Mouse (Mus musculus): ENCODE results near the gene Btbd7. TPM values are rescaled to one million over a fixed set of nuclear protein-coding genes. Genes with fewer than 3 reads are reported as not detected.

Btbd7 gene
- polyA plus RNA-seq, 1 experiment from 2014 or later, result 19.3 TPM

- H3K4me3 ChIP-seq (replicated peaks), result peak overlapping the region; percentile 89
- peak overlapping the region; percentile 93 for H3K27ac ChIP-seq (replicated peaks)
- H3K4me2 ChIP-seq (replicated peaks), result peak overlapping the region; percentile 66
- peak overlapping the region; percentile 68 for H3K9ac ChIP-seq
- ATAC-seq (ENCODE audit: insufficient number of reproducible peaks, low FRiP score, low TSS enrichment, low read depth), result peak; percentile 82; the same call in 1 of the 2 replicates
- peaks cover 23% of the 10 kb centered on the region for H3K4me1 ChIP-seq
- 1% methylated on average over 46 of the region's 46 CpGs for WGBS
- no peaks in the 10 kb centered on the region for H3K9me3 ChIP-seq (replicated peaks)
- no peaks in the 10 kb centered on the region for H3K27me3 ChIP-seq
- H3K36me3 ChIP-seq, result no peaks in the 10 kb centered on the region
Measured at GRCm38 (mm10) chr12:102757055-102757688, 121.1 kb downstream of the Btbd7 start.

DNA sequence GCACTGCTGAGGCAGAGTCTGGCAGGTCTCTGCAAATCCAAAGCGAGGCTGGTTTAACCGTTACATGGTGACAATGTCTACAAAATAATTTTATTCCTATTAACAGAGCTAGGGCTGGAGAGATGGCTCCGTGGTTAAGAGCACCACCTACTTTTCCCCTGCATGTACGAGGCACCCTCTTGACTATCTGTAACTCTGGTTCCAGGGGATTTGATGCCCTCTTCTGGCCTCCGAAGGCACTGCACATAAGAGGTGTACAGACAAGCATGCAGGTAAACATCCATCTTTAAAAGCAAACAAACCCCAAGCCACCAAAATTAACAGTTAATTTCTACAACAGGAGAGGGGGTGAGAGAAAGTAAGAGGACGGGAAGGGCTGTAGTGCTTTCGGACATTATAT, 122.0 kb downstream of the Btbd7 start:
- Histone ChIP-seq H3K4me1 (peaks cover 23% of the 10 kb centered on the region), H3K27me3 (no peaks in the 10 kb centered on the region), H3K4me3 (replicated peaks) (peak overlapping the region; percentile 89), H3K36me3 (no peaks in the 10 kb centered on the region), H3K27ac (replicated peaks) (no peak overlapping the region), H3K9ac (no peak overlapping the region), H3K4me2 (replicated peaks) (peak overlapping the region; percentile 66), H3K9me3 (replicated peaks) (no peaks in the 10 kb centered on the region)
- no peak for ATAC-seq (ENCODE audit: insufficient number of reproducible peaks, low FRiP score, low TSS enrichment, low read depth)
- WGBS, result 79% methylated on average over 7 of the region's 7 CpGs

- Histone ChIP-seq H3K9ac (no peak overlapping the region), H3K27ac (replicated peaks) (no peak overlapping the region), H3K9me3 (replicated peaks) (no peaks in the 10 kb centered on the region), H3K4me3 (replicated peaks) (no peak overlapping the region), H3K27me3 (no peaks in the 10 kb centered on the region), H3K36me3 (0 out of 2 replicates have a peak, but pooled peaks cover 7% of the 10 kb centered on the region), H3K4me1 (peaks cover 9% of the 10 kb centered on the region), H3K4me2 (replicated peaks) (no peak overlapping the region)
- 83% methylated on average over 3 of the region's 3 CpGs for whole genome bisulfite sequencing
- no peak for ATAC-seq (ENCODE audit: insufficient number of reproducible peaks, low FRiP score, low TSS enrichment, low read depth)
Measured at GRCm38 (mm10) chr12:102748256-102748655, 130.0 kb downstream of the Btbd7 start.

- Histone ChIP-seq H3K9ac (no peak overlapping the region), H3K4me3 (replicated peaks) (peak overlapping the region; percentile 86; the same call in 1 of the 2 replicates), H3K27ac (replicated peaks) (no peak overlapping the region), H3K27me3 (no peaks in the 10 kb centered on the region), H3K36me3 (0 out of 2 replicates have a peak, but pooled peaks cover 11% of the 10 kb centered on the region), H3K4me2 (replicated peaks) (peak overlapping the region; percentile 64), H3K4me1 (peaks cover 20% of the 10 kb centered on the region), H3K9me3 (replicated peaks) (no peaks in the 10 kb centered on the region)
- ATAC-seq (ENCODE audit: insufficient number of reproducible peaks, low FRiP score, low TSS enrichment, low read depth), result no peak
- 48% methylated on average over 6 of the region's 6 CpGs for WGBS
Measured at GRCm38 (mm10) chr12:102744839-102745238, 133.4 kb downstream of the Btbd7 start.

DNA sequence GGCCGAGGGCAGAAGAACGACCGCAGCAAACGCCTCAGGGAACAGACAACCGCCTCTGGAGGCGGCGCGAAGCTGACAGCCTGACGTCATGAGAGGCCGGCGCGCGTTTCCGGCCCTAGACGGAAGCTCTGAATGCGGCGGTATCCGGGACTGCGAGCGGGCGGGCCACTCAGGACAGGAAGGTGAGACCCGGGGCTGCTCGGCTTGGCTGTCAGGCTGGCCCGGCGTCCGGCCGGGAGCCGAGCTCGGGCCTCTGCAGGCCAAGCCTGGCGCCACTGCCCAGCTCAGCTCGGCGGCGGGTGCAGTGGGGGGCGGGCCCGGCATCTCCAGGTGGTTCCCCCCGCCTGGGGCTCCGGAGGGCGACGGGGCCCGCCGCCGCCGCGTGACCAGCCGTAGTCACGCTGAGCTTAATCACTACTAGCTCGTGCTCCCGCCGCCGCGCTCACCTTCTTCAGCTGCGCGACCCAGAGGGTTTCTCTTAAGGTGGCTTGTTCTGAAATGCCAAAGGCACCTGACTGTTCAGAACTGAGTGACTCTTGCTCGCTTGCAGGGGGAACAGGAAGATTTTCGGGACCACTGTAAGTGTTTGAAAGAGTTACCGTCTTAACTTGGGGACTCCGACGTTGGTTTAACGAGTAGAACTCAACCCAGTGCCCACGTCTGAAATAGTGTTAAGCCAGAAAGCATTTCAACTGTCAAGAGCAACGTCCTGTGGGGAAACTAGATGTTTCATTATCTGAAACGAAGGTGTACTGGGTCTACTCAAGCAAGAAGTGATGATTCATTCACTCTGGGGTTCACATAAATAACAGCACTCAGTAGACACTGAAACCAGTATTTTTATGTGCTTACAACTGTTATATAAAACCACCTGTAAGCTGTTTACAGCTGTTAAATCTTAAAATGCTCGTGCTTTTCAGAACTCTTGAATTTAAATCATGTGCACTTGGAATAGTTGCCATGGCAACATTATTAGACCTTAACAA, 134.4 kb downstream of the Btbd7 start, which contains the start of the genes Moap1 and Tmem251:
Moap1 (minus strand) TSS at position 73 of the 986 bp plus-strand sequence.
Tmem251 (plus strand) TSS at position 174 of the 986 bp plus-strand sequence.
- H3K36me3 ChIP-seq, result 0 out of 2 replicates have a peak, but pooled peaks cover 11% of the 10 kb centered on the region
- peak within 1 kb of the TSS; percentile 86 for H3K4me3 ChIP-seq (replicated peaks)
- H3K9ac ChIP-seq, result peak within 1 kb of the TSS; percentile 81
- under 1% methylated on average over 63 of the region's 63 CpGs for whole genome bisulfite sequencing
- peak within 1 kb of the TSS; percentile 64 for H3K4me2 ChIP-seq (replicated peaks)
- H3K27ac ChIP-seq (replicated peaks), result peak within 1 kb of the TSS; percentile 90
- peak; percentile 92 for ATAC-seq (ENCODE audit: insufficient number of reproducible peaks, low FRiP score, low TSS enrichment, low read depth)
- peaks cover 20% of the 10 kb centered on the region for H3K4me1 ChIP-seq
- no peaks in the 10 kb centered on the region for H3K27me3 ChIP-seq
- H3K9me3 ChIP-seq (replicated peaks), result no peaks in the 10 kb centered on the region

DNA sequence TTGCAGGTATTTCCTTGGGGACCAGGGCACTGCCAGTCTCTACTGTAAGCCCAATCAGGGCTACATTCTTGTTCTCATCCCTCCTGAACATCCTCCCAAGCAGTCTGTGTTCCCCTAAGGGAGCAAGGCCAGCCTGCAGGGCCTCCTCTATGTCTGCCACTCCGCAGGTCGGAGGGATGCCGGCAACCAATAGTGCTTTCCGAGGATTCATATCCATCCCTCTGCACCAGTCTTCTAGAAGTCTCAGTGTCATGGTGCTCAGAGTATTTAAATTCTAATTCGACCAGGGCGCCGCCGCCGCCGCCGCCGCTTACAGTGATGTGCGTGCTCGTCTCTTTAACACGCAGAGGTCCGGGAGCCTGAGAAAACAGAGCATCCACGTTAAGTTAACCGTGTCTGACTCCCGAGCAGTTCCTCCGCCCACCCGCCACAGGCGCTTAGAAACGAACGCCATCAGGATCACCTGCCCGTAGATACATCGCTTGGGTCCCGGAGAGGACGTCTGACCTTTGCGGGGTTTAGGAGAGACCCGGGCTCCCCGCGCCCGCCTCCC, 135.2 kb downstream of the Btbd7 start:
- Histone ChIP-seq H3K4me3 (replicated peaks) (peak overlapping the region; percentile 86), H3K4me2 (replicated peaks) (peak overlapping the region; percentile 64), H3K27me3 (no peaks in the 10 kb centered on the region), H3K9ac (peak overlapping the region; percentile 81), H3K9me3 (replicated peaks) (no peaks in the 10 kb centered on the region), H3K4me1 (peaks cover 20% of the 10 kb centered on the region), H3K27ac (replicated peaks) (peak overlapping the region; percentile 90), H3K36me3 (0 out of 2 replicates have a peak, but pooled peaks cover 7% of the 10 kb centered on the region)
- under 1% methylated on average over 33 of the region's 33 CpGs for WGBS
- ATAC-seq (ENCODE audit: insufficient number of reproducible peaks, low FRiP score, low TSS enrichment, low read depth), result peak; percentile 27; the same call in 1 of the 2 replicates

DNA sequence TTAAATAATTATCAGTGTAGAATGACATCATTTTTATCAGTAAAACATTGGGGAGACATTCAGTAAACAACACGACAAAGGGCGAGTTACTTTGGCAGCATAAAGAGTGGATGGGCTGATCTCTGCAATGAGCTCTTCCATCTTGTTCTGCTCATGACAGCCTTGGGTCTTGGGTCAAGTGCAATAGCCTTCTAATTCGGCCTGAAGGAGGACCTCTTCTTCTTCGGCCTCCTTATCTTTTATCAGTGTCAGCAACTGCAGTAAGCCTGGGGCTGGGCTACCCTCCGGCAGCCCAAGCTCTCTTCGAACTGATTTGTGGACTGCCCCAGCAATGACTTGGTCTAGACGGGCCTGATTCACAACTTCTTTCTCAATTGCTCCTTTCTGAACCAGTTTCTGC, 136.2 kb downstream of the Btbd7 start:
- Histone ChIP-seq H3K4me1 (peaks cover 20% of the 10 kb centered on the region), H3K27ac (replicated peaks) (no peak overlapping the region), H3K4me3 (replicated peaks) (no peak overlapping the region), H3K36me3 (0 out of 2 replicates have a peak, but pooled peaks cover 4% of the 10 kb centered on the region), H3K27me3 (no peaks in the 10 kb centered on the region), H3K4me2 (replicated peaks) (no peak overlapping the region), H3K9ac (no peak overlapping the region), H3K9me3 (replicated peaks) (no peaks in the 10 kb centered on the region)
- no peak for ATAC-seq (ENCODE audit: insufficient number of reproducible peaks, low FRiP score, low TSS enrichment, low read depth)
- WGBS, result 86% methylated on average over 7 of the region's 7 CpGs

GRCm38 (mm10) chr12:102740285-102740684, 138.0 kb downstream of the Btbd7 start:
- no peak overlapping the region for H3K27ac ChIP-seq (replicated peaks)
- 62% methylated on average over 3 of the region's 3 CpGs for WGBS
- no peaks in the 10 kb centered on the region for H3K27me3 ChIP-seq
- H3K9ac ChIP-seq, result no peak overlapping the region
- ATAC-seq (ENCODE audit: insufficient number of reproducible peaks, low FRiP score, low TSS enrichment, low read depth), result no peak
- no peak overlapping the region for H3K4me3 ChIP-seq (replicated peaks)
- H3K36me3 ChIP-seq, result 0 out of 2 replicates have a peak, but pooled peaks cover 4% of the 10 kb centered on the region
- H3K4me1 ChIP-seq, result peaks cover 20% of the 10 kb centered on the region
- no peak overlapping the region for H3K4me2 ChIP-seq (replicated peaks)
- H3K9me3 ChIP-seq (replicated peaks), result no peaks in the 10 kb centered on the region

DNA sequence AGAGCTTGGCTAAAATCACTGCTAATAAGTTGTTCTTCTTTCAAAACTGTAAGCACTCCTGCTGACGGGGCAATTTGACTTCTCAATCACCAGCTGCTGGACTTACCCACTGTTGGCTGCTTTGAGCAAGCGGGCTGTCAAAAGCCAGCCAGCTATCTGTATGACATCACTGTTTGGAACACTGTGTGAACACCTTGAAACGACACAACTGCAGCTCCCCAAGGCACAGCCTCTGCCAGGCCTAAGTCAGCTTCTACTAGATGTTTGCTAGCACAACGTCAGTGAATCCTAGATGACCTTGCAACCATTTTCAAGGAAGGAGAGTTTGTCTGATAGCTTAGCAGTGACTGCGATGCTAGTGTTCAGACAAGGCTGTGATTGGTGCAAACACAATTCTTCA, 139.2 kb downstream of the Btbd7 start:
- no peak for ATAC-seq (ENCODE audit: insufficient number of reproducible peaks, low FRiP score, low TSS enrichment, low read depth)
- Histone ChIP-seq H3K4me2 (replicated peaks) (no peak overlapping the region), H3K27ac (replicated peaks) (no peak overlapping the region), H3K4me3 (replicated peaks) (no peak overlapping the region), H3K27me3 (no peaks in the 10 kb centered on the region), H3K4me1 (peaks cover 12% of the 10 kb centered on the region), H3K36me3 (0 out of 2 replicates have a peak, but pooled peaks cover 4% of the 10 kb centered on the region), H3K9me3 (replicated peaks) (no peaks in the 10 kb centered on the region), H3K9ac (no peak overlapping the region)
- WGBS, result 81% methylated on average over 5 of the region's 5 CpGs

GRCm38 (mm10) chr12:102733381-102733780, 144.9 kb downstream of the Btbd7 start:
- Histone ChIP-seq H3K27me3 (no peaks in the 10 kb centered on the region), H3K9me3 (replicated peaks) (no peaks in the 10 kb centered on the region), H3K4me3 (replicated peaks) (no peak overlapping the region), H3K4me2 (replicated peaks) (no peak overlapping the region), H3K36me3 (no peaks in the 10 kb centered on the region), H3K4me1 (peaks cover 16% of the 10 kb centered on the region), H3K9ac (no peak overlapping the region), H3K27ac (replicated peaks) (no peak overlapping the region)
- no peak for ATAC-seq (ENCODE audit: insufficient number of reproducible peaks, low FRiP score, low TSS enrichment, low read depth)
- 13% methylated on average over 5 of the region's 5 CpGs for WGBS
